ENCODE assay signal across 23 mouse cellular contexts in genomic region chr10:102618711-102619110, GRCm38 (mm10).
DNase-seq lines count a peak whose midpoint lies in the region; ATAC-seq and TF ChIP-seq lines count a peak whose summit lies in the region.
"Had no signal": no experiment of that assay in that cellular context is flagged by ENCODE, and none has a peak within 500 bp of the region (broad histone marks: within the 10 kb centered on the region; RNA-seq: fewer than 3 reads in every experiment).

No protein-coding gene starts in this region.

- H3K4me1 ChIP-seq in kidney, embryonic 15.5 days: no peaks in the 10 kb centered on the region
- no peaks in the 10 kb centered on the region for H3K4me1 ChIP-seq in stomach, postnatal 0 days (replicated peaks; ENCODE audit: control insufficient read depth, insufficient read depth)
- no peaks in the 10 kb centered on the region for H3K4me1 ChIP-seq in liver, postnatal 0 days (ENCODE audit: insufficient read depth)
- H3K4me1 ChIP-seq: forebrain, embryonic 13.5 days; hindbrain, embryonic 12.5 days; limb, embryonic 12.5 days; liver, embryonic 15.5 days; megakaryocyte, embryonic 14.5 days; midbrain, embryonic 12.5 days; neural tube, embryonic 13.5 days had no signal

- TF ChIP-seq CTCF in stomach, postnatal 0 days (IDR thresholded peaks at IDR 0.05; ENCODE audit: low read depth): peak; percentile 25
- TF ChIP-seq CTCF in liver, postnatal 0 days (IDR thresholded peaks at IDR 0.05; ENCODE audit: low read depth): no peak

- TF ChIP-seq EP300 in stomach, postnatal 0 days (optimal IDR thresholded peaks at IDR 0.05): no peak
- no peak for TF ChIP-seq EP300 in liver, postnatal 0 days (IDR thresholded peaks at IDR 0.05; ENCODE audit: low read depth)

- ATAC-seq in kidney, embryonic 15.5 days (replicated peaks; ENCODE audit: low FRiP score): 0 out of 2 replicates have a peak, but pooled peaks have one; percentile 33
- ATAC-seq in stomach, postnatal 0 days (ENCODE audit: low FRiP score, low TSS enrichment): no peak
- no peak for ATAC-seq in liver, postnatal 0 days
- ATAC-seq: forebrain, embryonic 13.5 days had no signal

- no peak overlapping the region for H3K27ac ChIP-seq in kidney, embryonic 15.5 days
- H3K27ac ChIP-seq in stomach, postnatal 0 days (replicated peaks): no peak overlapping the region
- no peak overlapping the region for H3K27ac ChIP-seq in liver, postnatal 0 days (ENCODE audit: low read depth)
- H3K27ac ChIP-seq: forebrain, embryonic 13.5 days; hindbrain, embryonic 12.5 days; left cerebral cortex, adult 2 months; limb, embryonic 12.5 days; liver, embryonic 15.5 days; midbrain, embryonic 12.5 days; neural tube, embryonic 13.5 days had no signal

- H3K4me3 ChIP-seq in kidney, embryonic 15.5 days (replicated peaks): no peak overlapping the region
- H3K4me3 ChIP-seq in stomach, postnatal 0 days (ENCODE audit: low read depth, low read length): no peak overlapping the region
- H3K4me3 ChIP-seq in liver, postnatal 0 days (ENCODE audit: low read depth, low read length): no peak overlapping the region
- H3K4me3 ChIP-seq: forebrain, embryonic 13.5 days; hindbrain, embryonic 12.5 days; left cerebral cortex, adult 2 months; limb, embryonic 12.5 days; liver, embryonic 15.5 days; megakaryocyte, embryonic 14.5 days; midbrain, embryonic 12.5 days; neural tube, embryonic 13.5 days had no signal

- no peak overlapping the region for H3K4me2 ChIP-seq in kidney, embryonic 15.5 days
- no peak overlapping the region for H3K4me2 ChIP-seq in stomach, postnatal 0 days (replicated peaks; ENCODE audit: low read depth)
- H3K4me2 ChIP-seq in liver, postnatal 0 days (ENCODE audit: low read depth, low read length): no peak overlapping the region
- H3K4me2 ChIP-seq: forebrain, embryonic 13.5 days; hindbrain, embryonic 12.5 days; limb, embryonic 12.5 days; liver, embryonic 15.5 days; midbrain, embryonic 12.5 days; neural tube, embryonic 13.5 days had no signal

- peak; percentile 3 for DNase-seq in adrenal gland, postnatal 10 days
- DNase-seq in adrenal gland, adult (ENCODE audit: inconsistent age in 2 of 2, low spot score in 1 of 2): no peak
- no peak for DNase-seq in kidney, adult 11 months
- peak; percentile 13 for DNase-seq in embryo, embryonic 10.5 days (ENCODE audit: low spot score)
- DNase-seq in stomach, postnatal 0 days (ENCODE audit: low spot score): no peak
- no peak for DNase-seq in liver, postnatal 0 days
- DNase-seq: adrenal gland, postnatal 36 days; cerebellum, adult 18-20 months; cerebellum, postnatal 14 days; gastrocnemius, postnatal 10 days; kidney, adult 18-20 months; layer of hippocampus, adult 9-11 months; lung, postnatal 4 days; right cerebral cortex, postnatal 4 days had no signal

- 40% methylated on average over 2 of the region's 2 CpGs for WGBS in kidney, embryonic 15.5 days
- whole genome bisulfite sequencing in stomach, postnatal 0 days: 56% methylated on average over 2 of the region's 2 CpGs
- 69% methylated on average over 2 of the region's 2 CpGs for WGBS in liver, postnatal 0 days (ENCODE audit: insufficient replicate concordance)

- H3K36me3 ChIP-seq in kidney, embryonic 15.5 days: no peaks in the 10 kb centered on the region
- H3K36me3 ChIP-seq in stomach, postnatal 0 days (ENCODE audit: control insufficient read depth, insufficient read depth, low read length): no peaks in the 10 kb centered on the region
- no peaks in the 10 kb centered on the region for H3K36me3 ChIP-seq in liver, postnatal 0 days (replicated peaks; ENCODE audit: insufficient read depth, low read length)
- H3K36me3 ChIP-seq: hindbrain, embryonic 12.5 days; limb, embryonic 12.5 days; liver, embryonic 15.5 days; midbrain, embryonic 12.5 days; neural tube, embryonic 13.5 days had no signal

- H3K9ac ChIP-seq in kidney, embryonic 15.5 days: no peak overlapping the region
- H3K9ac ChIP-seq in stomach, postnatal 0 days (ENCODE audit: low read length): no peak overlapping the region
- no peak overlapping the region for H3K9ac ChIP-seq in liver, postnatal 0 days (replicated peaks)
- H3K9ac ChIP-seq: forebrain, embryonic 13.5 days; hindbrain, embryonic 12.5 days; limb, embryonic 12.5 days; liver, embryonic 15.5 days; midbrain, embryonic 12.5 days; neural tube, embryonic 13.5 days had no signal

- no peaks in the 10 kb centered on the region for H3K27me3 ChIP-seq in kidney, embryonic 15.5 days
- H3K27me3 ChIP-seq in stomach, postnatal 0 days (ENCODE audit: control insufficient read depth, insufficient read depth, low read length): no peaks in the 10 kb centered on the region
- H3K27me3 ChIP-seq in liver, postnatal 0 days (ENCODE audit: insufficient read depth, low read length): no peaks in the 10 kb centered on the region
- H3K27me3 ChIP-seq: forebrain, embryonic 13.5 days; hindbrain, embryonic 12.5 days; limb, embryonic 12.5 days; liver, embryonic 15.5 days; megakaryocyte, embryonic 14.5 days; midbrain, embryonic 12.5 days; neural tube, embryonic 13.5 days had no signal

- no peaks in the 10 kb centered on the region for H3K9me3 ChIP-seq in kidney, embryonic 15.5 days (replicated peaks)
- no peaks in the 10 kb centered on the region for H3K9me3 ChIP-seq in stomach, postnatal 0 days (ENCODE audit: control insufficient read depth, low read length)
- H3K9me3 ChIP-seq in liver, postnatal 0 days (ENCODE audit: low read length): no peaks in the 10 kb centered on the region
- H3K9me3 ChIP-seq: forebrain, embryonic 13.5 days; hindbrain, embryonic 12.5 days; limb, embryonic 12.5 days; liver, embryonic 15.5 days; megakaryocyte, embryonic 14.5 days; midbrain, embryonic 12.5 days; neural tube, embryonic 13.5 days had no signal

Comparison
In these comparisons a context has a peak if more than half of its experiments do, and no peak if none do; other contexts are left out.
1. DNase-seq: peak in adrenal gland, postnatal 10 days (single experiment) and embryo, embryonic 10.5 days (single experiment); none in adrenal gland, adult (0 of 2), kidney, adult 11 months (single experiment), stomach, postnatal 0 days (single experiment) and liver, postnatal 0 days (single experiment).